Mouse (Mus musculus) thymus, adult 2 months (tissue): ENCODE data around the gene Tpm1.

Experiments used
- CTCF ChIP-seq: fragments of 200-500 bp; IDR thresholded peaks from 2 replicates; pipeline ENCODE4 v1.5.1; 2012; ENCODE audit warnings: mild to moderate bottlenecking, control low read depth, low read length, moderate library complexity, borderline replicate concordance; ENCODE audit not compliant: control insufficient read depth, poor library complexity, insufficient read depth; ENCODE audit errors: extremely low read depth
- POLR2A ChIP-seq: fragments of 200-500 bp; IDR thresholded peaks from 2 replicates; pipeline ENCODE4 v1.6.1; 2012; ENCODE audit warnings: mild to moderate bottlenecking, low read length, control low read depth, moderate library complexity; ENCODE audit not compliant: control insufficient read depth, poor library complexity, insufficient read depth; ENCODE audit errors: extremely low read depth

- TF ChIP-seq CTCF: no peak
- TF ChIP-seq POLR2A: no peak
These were observed 60.9 kb downstream of the Tpm1 start for GRCm38 (mm10) chr9:66988198-66988887.
